Mouse (Mus musculus): Measurements from ENCODE around the gene Kctd11.

- TF ChIP-seq POLR2A (IDR thresholded peaks at IDR 0.05; ENCODE audit: borderline replicate concordance, control insufficient read depth, low read depth, low read length) (no peak), CTCF (IDR thresholded peaks at IDR 0.05; ENCODE audit: control insufficient read depth, insufficient read depth, low read length) (no peak)
These were observed 45.8 kb downstream of the Kctd11 start for GRCm38 (mm10) chr11:69835326-69835965.
